Mouse (Mus musculus) hindbrain, embryonic 14.5 days (tissue): Measurements from ENCODE around the gene Dnajc22. TPM values are rescaled to one million over a fixed set of nuclear protein-coding genes. Genes with fewer than 3 reads are reported as not detected.
A peak's percentile ranks its signal among the peaks of the same experiment; 100 is the strongest.

Experiments used
- ATAC-seq: fragments of 200-750 bp; cut with Nextera tagmentation; 2 replicates; pipeline ENCODE4 v1.8.0; 2017; ENCODE audit warnings: moderate number of reproducible peaks, mild to moderate bottlenecking, moderate TSS enrichment, moderate library complexity; ENCODE audit not compliant: low FRiP score
- DNase-seq: peaks from one replicate; pipeline ENCODE4 v3.0.0-alpha.2; 2015; ENCODE audit warnings: low spot score
- H3K27ac ChIP-seq: fragments of 300-500 bp; sonication (generic); 2 replicates; pipeline ENCODE4 v1.5.1; 2014; ENCODE audit warnings: mild to moderate bottlenecking, moderate library complexity
- H3K27me3 ChIP-seq: fragments of 300-500 bp; sonication (generic); 2 replicates; pipeline ENCODE4 v1.6.1; 2014; ENCODE audit warnings: mild to moderate bottlenecking, low read length, mixed read lengths; ENCODE audit not compliant: control insufficient read depth, insufficient read depth
- H3K36me3 ChIP-seq: fragments of 300-500 bp; sonication (generic); replicated peaks from 2 replicates; pipeline ENCODE4 v1.6.1; 2014; ENCODE audit not compliant: control insufficient read depth, insufficient read depth
- H3K4me1 ChIP-seq: fragments of 300-500 bp; sonication (generic); replicated peaks from 2 replicates; pipeline ENCODE4 v1.6.1; 2014; ENCODE audit warnings: antibody characterized with exemption, low read length, mixed read lengths; ENCODE audit not compliant: control insufficient read depth, insufficient read depth
- H3K4me2 ChIP-seq: fragments of 300-500 bp; sonication (generic); replicated peaks from 2 replicates; pipeline ENCODE4 v1.6.1; 2014; ENCODE audit warnings: mild to moderate bottlenecking, moderate library complexity
- H3K4me3 ChIP-seq: fragments of 300-500 bp; sonication (generic); replicated peaks from 2 replicates; pipeline ENCODE4 v1.5.1; 2014; ENCODE audit warnings: mild to moderate bottlenecking, low read length
- H3K9ac ChIP-seq: fragments of 300-500 bp; sonication (generic); 2 replicates; pipeline ENCODE4 v1.6.1; 2014
- H3K9me3 ChIP-seq: fragments of 300-500 bp; sonication (generic); 2 replicates; pipeline ENCODE4 v1.6.1; 2016; ENCODE audit warnings: low read length; ENCODE audit not compliant: control insufficient read depth
- WGBS: fragments of 180-500 bp; shearing (Covaris S2); extraction: QIAGEN DNeasy Blood & Tissue Kit; methylation state at CpG from one replicate; pipeline ENCODE4 v1.1.7; 2014; 5-methylcytosine and 5-hydroxymethylcytosine counted together
- polyA plus RNA-seq: library from polyadenylated mRNA; unstranded; fragments of >200 nt; fragmentation: Nextera tagmentation; extraction: Ambion mirVana; gene quantifications from 2 replicates; pipeline ENCODE4 v1.2.1, GENCODE M21; 2014

Dnajc22 gene
- polyA plus RNA-seq, 1 experiment from 2014 or later: 1.0 TPM

DNA sequence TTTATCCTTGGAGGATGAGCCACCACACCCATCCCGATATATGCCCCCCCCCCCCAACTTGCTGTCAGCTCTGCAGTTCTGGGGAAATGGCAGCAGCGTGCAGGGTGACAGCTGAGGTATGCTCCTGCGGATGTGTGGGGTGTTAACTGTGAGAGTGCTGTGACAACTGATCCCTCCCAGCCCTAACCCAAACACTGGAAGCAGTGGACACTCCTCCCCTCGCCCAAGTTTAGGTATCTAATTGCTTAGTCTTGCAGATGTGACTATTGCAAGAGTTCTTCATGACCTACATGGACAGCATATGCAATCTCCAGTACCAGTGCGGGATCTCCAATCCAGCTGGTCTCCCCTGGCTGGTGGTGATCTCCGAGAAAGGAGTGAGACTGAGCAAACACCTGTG is 2.4 kb downstream of the Dnajc22 start:
- Histone ChIP-seq H3K4me2 (no peak overlapping the region), H3K9me3 (no peaks in the 10 kb centered on the region), H3K4me1 (peaks cover 51% of the 10 kb centered on the region), H3K27me3 (peaks cover 73% of the 10 kb centered on the region), H3K27ac (no peak overlapping the region), H3K36me3 (no peaks in the 10 kb centered on the region), H3K9ac (no peak overlapping the region), H3K4me3 (no peak overlapping the region)
- DNase-seq (no peak), ATAC-seq (no peak)
- 5% methylated on average over 6 of the region's 6 CpGs for WGBS

DNA sequence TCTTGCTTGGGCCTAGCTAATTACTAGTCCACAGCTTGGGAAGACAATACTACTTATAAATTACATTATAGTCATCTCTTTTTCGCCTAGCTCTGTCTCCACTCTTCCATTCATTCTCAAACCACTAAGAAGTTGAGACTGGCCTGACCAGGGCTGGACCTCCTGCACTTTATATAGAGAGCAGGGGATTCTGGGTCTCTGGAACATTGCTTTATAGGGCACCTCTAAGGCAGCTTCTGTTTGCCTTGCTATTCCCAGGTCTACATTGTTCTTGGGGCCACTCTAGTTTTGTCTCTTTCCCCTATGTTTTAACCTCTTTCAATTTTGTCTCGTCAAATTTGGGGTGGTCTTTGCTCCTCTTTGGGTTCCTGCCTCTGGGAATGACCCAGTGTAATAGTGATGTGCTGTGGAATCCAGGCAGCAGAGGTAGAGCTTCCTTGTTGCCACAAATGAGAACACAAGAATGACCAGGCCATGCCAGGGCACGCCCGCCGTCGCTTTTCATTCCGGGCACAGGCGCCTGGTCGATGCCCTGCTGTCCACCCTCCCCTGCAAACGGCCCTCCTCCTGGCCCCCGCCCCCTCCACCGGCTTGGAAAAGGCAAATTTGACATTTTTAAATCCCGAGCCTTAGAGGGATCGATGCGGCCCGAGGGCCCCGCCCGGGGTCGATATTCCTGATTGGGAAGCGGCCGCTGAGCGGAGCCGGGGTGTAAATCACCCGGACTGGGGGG is 3.3 kb downstream of the Dnajc22 start:
- H3K9me3 ChIP-seq: no peaks in the 10 kb centered on the region
- peaks cover 51% of the 10 kb centered on the region for H3K4me1 ChIP-seq
- no peak for DNase-seq
- H3K36me3 ChIP-seq: no peaks in the 10 kb centered on the region
- no peak for ATAC-seq
- H3K4me3 ChIP-seq: peak overlapping the region; percentile 37
- H3K27me3 ChIP-seq: peaks cover 78% of the 10 kb centered on the region
- H3K27ac ChIP-seq: no peak overlapping the region
- WGBS: 3% methylated on average over 24 of the region's 24 CpGs
- peak overlapping the region; percentile 49; the same call in 1 of the 2 replicates for H3K9ac ChIP-seq
- H3K4me2 ChIP-seq: peak overlapping the region; percentile 76

DNA sequence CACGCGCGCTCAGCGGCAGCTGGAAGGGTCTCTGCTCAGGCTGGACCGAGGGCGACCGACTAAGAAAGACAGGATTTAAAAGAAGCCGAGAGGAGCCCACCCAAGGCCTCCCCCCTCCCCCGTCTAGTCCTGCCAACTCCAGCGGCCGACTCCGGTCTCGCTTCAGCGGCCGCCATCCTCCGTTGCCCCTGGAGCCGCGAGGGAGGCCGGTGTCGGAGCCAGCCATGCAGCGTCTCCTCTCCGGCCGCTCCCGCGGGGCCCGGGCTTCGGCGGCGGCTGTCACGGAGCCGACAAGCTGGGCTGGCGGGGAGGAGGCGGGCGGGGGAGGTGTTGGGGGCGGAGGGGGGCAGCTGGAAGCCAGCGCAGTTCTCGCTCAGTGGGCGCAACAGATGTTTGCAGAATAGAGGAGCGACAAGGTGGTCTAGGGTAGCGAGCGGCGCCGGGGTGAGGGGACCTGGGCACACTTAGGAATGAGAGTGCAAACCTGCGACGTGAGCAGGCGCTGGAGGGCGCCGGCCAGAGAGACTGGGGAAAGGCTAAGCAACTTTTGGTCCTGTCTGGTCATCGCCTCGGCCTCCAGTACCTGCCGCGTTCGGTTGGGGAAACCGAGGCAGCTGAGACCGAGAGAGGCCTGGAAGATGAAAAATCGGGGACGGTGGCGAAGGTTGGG is 4.0 kb downstream of the Dnajc22 start:
- Histone ChIP-seq H3K27me3 (peaks cover 80% of the 10 kb centered on the region), H3K4me1 (peaks cover 51% of the 10 kb centered on the region), H3K9ac (peak overlapping the region; percentile 49; the same call in 1 of the 2 replicates), H3K4me3 (peak overlapping the region; percentile 37), H3K27ac (no peak overlapping the region), H3K9me3 (no peaks in the 10 kb centered on the region), H3K4me2 (peak overlapping the region; percentile 76), H3K36me3 (no peaks in the 10 kb centered on the region)
- DNase-seq: no peak
- no peak for ATAC-seq
- under 1% methylated on average over 45 of the region's 58 CpGs for WGBS

DNA sequence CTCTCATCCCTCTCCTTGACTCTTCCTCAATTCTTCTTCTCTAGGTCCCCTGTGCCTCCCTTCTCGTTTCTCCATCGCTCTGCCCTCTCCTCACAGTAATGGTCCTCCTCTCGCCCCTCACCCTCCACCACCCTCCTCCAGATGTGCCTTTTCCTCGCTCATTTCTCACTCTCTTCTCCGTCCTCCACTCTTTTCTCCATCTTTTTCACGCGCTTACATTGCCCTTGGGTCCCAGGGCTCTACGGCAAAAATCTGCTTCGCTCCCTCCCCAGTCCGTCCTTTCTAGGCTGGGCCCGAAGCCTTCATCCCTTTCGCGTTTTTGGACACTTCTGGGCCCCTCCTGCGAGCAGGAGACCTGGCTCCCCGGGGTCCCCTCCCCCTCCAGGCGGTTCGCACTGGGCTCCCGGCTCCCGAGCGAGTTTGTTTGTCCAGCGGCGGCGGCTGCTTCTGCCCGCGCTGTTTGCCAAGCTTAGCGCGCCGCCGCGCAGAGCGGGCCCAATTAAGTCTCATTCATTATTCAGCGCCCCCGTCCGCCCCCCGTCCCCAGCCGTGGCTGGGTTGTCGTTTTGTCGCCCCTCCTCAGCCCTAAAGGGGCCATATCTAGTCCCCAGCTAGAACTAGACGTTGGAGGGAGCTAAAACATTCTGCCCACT is 5.0 kb downstream of the Dnajc22 start:
- WGBS: under 1% methylated on average over 39 of the region's 39 CpGs
- Histone ChIP-seq H3K4me3 (peak overlapping the region; percentile 37), H3K36me3 (no peaks in the 10 kb centered on the region), H3K27me3 (peaks cover 74% of the 10 kb centered on the region), H3K27ac (no peak overlapping the region), H3K9ac (0 out of 2 replicates have a peak overlapping the region, but pooled peaks have one; percentile 49), H3K9me3 (no peaks in the 10 kb centered on the region), H3K4me2 (peak overlapping the region; percentile 76), H3K4me1 (peaks cover 50% of the 10 kb centered on the region)
- DNase-seq: no peak
- ATAC-seq: no peak

DNA sequence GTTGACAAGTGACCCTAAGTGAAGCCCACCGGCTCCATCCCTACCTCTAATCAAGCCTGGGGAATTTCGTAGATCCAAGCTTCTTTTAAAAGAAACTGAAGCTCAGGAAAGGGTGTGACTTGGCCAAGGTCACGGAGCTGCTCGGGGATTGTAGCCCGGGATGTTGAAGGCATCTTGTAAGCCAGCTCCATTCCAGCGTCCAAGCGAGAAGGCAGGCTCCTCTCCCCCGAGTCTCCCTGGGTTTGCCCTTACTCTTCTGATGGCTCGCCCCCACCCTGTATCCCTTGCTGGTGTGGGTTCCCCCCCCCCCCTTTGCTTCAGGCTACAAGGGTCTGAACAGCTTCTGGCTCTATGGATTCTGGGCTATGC is 5.5 kb downstream of the Dnajc22 start:
- peak overlapping the region; percentile 76 for H3K4me2 ChIP-seq
- H3K9ac ChIP-seq: no peak overlapping the region
- H3K36me3 ChIP-seq: no peaks in the 10 kb centered on the region
- H3K4me1 ChIP-seq: peaks cover 45% of the 10 kb centered on the region
- ATAC-seq (no peak), DNase-seq (no peak)
- no peaks in the 10 kb centered on the region for H3K9me3 ChIP-seq
- no peak overlapping the region for H3K27ac ChIP-seq
- H3K4me3 ChIP-seq: peak overlapping the region; percentile 37
- H3K27me3 ChIP-seq: peaks cover 73% of the 10 kb centered on the region
- WGBS: under 1% methylated on average over 9 of the region's 9 CpGs

DNA sequence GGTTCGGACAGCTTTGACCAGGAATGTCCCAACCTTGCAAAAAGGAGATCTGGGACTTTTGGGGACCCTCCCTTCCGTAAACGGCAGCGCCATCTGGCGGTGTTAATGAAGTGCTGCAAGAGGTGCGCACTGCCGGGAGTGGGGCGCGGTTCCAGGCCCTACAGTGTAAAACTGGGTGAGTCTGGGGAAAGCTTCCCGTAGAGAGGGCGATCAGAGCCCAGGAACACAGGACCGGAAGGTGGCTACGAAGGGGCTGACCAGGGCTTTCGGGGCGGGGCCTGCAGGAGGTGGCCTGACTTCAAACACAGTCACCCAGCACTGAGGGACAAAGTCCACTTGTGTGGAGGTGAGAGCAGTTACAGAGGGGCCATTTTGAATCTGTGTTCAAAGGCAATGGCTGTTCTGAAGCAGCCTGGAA is 6.2 kb downstream of the Dnajc22 start:
- 1% methylated on average over 15 of the region's 15 CpGs for WGBS
- ATAC-seq (peak; percentile 38; the same call in 1 of the 2 replicates), DNase-seq (peak; percentile 73)
- no peaks in the 10 kb centered on the region for H3K9me3 ChIP-seq
- H3K9ac ChIP-seq: no peak overlapping the region
- H3K4me3 ChIP-seq: no peak overlapping the region
- H3K4me1 ChIP-seq: peaks cover 39% of the 10 kb centered on the region
- peaks cover 68% of the 10 kb centered on the region for H3K27me3 ChIP-seq
- no peak overlapping the region for H3K27ac ChIP-seq
- peak overlapping the region; percentile 6; the same call in 1 of the 2 replicates for H3K4me2 ChIP-seq
- H3K36me3 ChIP-seq: no peaks in the 10 kb centered on the region

DNA sequence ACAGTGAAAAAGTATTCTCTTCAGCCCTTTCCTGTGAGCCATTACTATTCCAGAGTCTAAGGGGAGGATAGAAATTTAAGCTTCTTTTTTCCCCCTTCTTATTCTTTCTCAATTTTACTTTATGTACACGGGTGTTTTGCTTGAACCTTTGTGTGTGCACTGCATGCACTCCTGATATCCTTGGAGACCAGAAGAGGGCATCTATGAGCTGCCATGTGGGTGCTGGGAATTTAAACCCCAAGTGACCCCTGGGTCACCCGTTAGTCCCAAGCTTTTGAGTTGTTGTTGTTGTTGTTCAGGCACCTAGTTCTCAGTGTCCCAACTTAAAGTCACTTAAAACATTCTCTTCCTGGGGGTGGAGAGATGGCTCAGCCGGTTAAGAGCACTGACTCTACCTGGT is 7.0 kb downstream of the Dnajc22 start:
- no peak for DNase-seq
- peaks cover 33% of the 10 kb centered on the region for H3K4me1 ChIP-seq
- H3K27me3 ChIP-seq: peaks cover 63% of the 10 kb centered on the region
- H3K9me3 ChIP-seq: no peaks in the 10 kb centered on the region
- WGBS: 45% methylated on average over 3 of the region's 3 CpGs
- no peaks in the 10 kb centered on the region for H3K36me3 ChIP-seq
- no peak for ATAC-seq
- H3K9ac ChIP-seq: no peak overlapping the region
- H3K27ac ChIP-seq: no peak overlapping the region
- no peak overlapping the region for H3K4me2 ChIP-seq
- H3K4me3 ChIP-seq: no peak overlapping the region

DNA sequence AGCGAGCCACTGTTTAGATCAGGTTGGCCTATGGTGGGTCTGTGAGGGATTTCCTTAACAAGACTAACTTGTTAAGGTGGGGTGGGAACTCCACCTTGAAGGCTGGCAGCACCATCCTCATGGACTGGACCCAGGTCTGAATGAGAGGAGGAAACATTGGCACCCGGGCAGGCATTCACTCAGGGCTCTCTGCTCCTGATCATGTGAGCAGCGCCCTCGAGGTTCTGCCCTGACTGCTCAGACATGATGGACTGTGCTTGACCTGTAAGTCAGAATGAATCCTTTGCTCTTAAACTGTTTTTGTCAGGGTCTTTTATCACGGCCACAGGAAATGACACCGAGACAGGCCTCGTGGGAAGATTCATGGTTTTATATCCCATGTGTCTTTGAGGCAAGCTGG is 12.3 kb downstream of the Dnajc22 start:
- ATAC-seq: no peak

DNA sequence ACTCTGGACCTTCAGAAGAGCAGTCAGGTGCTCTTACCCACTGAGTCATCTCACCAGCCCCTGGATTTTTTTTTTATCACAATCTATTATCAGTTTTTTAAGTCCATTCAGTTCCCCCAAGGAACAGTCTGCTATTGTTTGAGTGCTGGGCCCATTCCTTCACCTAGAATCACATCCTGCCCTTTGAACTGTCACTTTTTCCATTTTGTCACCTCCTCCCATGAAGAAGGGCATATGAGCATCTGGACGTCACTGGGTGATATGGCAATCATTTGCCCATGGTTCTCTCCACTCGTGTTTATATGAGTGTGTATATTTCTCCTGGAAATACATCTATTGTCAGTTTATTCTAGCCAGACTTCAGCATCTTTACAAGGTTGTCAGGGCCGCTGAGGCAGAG is 14.9 kb downstream of the Dnajc22 start:
- Histone ChIP-seq H3K27ac (no peak overlapping the region), H3K9me3 (no peaks in the 10 kb centered on the region), H3K27me3 (no peaks in the 10 kb centered on the region), H3K4me2 (no peak overlapping the region), H3K4me1 (no peaks in the 10 kb centered on the region), H3K4me3 (no peak overlapping the region), H3K36me3 (no peaks in the 10 kb centered on the region), H3K9ac (no peak overlapping the region)
- ATAC-seq: no peak
- WGBS: 82% methylated on average over 3 of the region's 3 CpGs
- no peak for DNase-seq

More for the DNA sequence above, 12.3 kb downstream of the Dnajc22 start:
- H3K9me3 ChIP-seq: no peaks in the 10 kb centered on the region
- H3K27ac ChIP-seq: no peak overlapping the region
- WGBS: 70% methylated on average over 7 of the region's 7 CpGs
- peaks cover 11% of the 10 kb centered on the region; the same call in 1 of the 2 replicates for H3K27me3 ChIP-seq
- H3K4me3 ChIP-seq: no peak overlapping the region
- DNase-seq: no peak
- no peaks in the 10 kb centered on the region for H3K4me1 ChIP-seq
- H3K9ac ChIP-seq: no peak overlapping the region
- no peaks in the 10 kb centered on the region for H3K36me3 ChIP-seq
- H3K4me2 ChIP-seq: no peak overlapping the region
